Mouse (Mus musculus) MEL (cell line): Measurements from ENCODE around the gene Tnnc1.

Source experiments
- BHLHE40 ChIP-seq: IDR thresholded peaks from 2 replicates; pipeline ENCODE4 v1.6.1; 2012; ENCODE audit warnings: low read depth, mild to moderate bottlenecking, inconsistent platforms, low read length, improper control_type of control experiment, borderline replicate concordance
- CHD1 ChIP-seq: IDR thresholded peaks from 2 replicates; pipeline ENCODE4 v1.6.1; 2012; ENCODE audit warnings: low read depth, mild to moderate bottlenecking, inconsistent platforms, low read length, improper control_type of control experiment
- CTCF ChIP-seq, 3 experiments: IDR thresholded peaks in 2 of 3; conservative IDR thresholded peaks in 1 of 3; 2 replicates each; pipeline ENCODE4 v1.5.1; 2011 to 2012; ENCODE audit warnings: low read length in 3 of 3, low read depth in 2 of 3, mild to moderate bottlenecking in 2 of 3, improper control_type of control experiment in 1 of 3, inconsistent platforms in 1 of 3, mixed read lengths in 1 of 3, moderate library complexity in 1 of 3; ENCODE audit not compliant: control insufficient read depth in 1 of 3, insufficient read depth in 1 of 3, poor library complexity in 1 of 3, severe bottlenecking in 1 of 3
- ELF1 ChIP-seq: IDR thresholded peaks from 2 replicates; pipeline ENCODE4 v1.6.1; 2014; ENCODE audit warnings: low read depth, mild to moderate bottlenecking, inconsistent platforms, low read length, improper control_type of control experiment, moderate library complexity
- EP300 ChIP-seq, 2 experiments: IDR thresholded peaks; 2 replicates each; pipeline ENCODE4 v1.6.1; 2011; ENCODE audit warnings: improper control_type of control experiment in 2 of 2, low read length in 2 of 2, low read depth in 1 of 2, mild to moderate bottlenecking in 1 of 2
- ETS1 ChIP-seq: IDR thresholded peaks from 2 replicates; pipeline ENCODE4 v1.6.1; 2012; ENCODE audit warnings: low read depth, mild to moderate bottlenecking, inconsistent platforms, low read length, improper control_type of control experiment, moderate library complexity
- GATA1 ChIP-seq: IDR thresholded peaks from 2 replicates; pipeline ENCODE4 v1.6.1; 2011; ENCODE audit warnings: low read depth, low read length, improper control_type of control experiment
- JUND ChIP-seq: IDR thresholded peaks from 2 replicates; pipeline ENCODE4 v1.6.1; 2011; ENCODE audit warnings: low read depth, mild to moderate bottlenecking, improper control_type of control experiment, low read length
- MAX ChIP-seq: IDR thresholded peaks from 2 replicates; pipeline ENCODE4 v1.6.1; 2011; ENCODE audit warnings: low read length, improper control_type of control experiment
- MAZ ChIP-seq: IDR thresholded peaks from 2 replicates; pipeline ENCODE4 v1.6.1; 2012; ENCODE audit warnings: low read depth, mild to moderate bottlenecking, inconsistent platforms, low read length, improper control_type of control experiment
- POLR2A ChIP-seq, 2 experiments: IDR thresholded peaks; 2 replicates each; pipeline ENCODE4 v1.6.1; 2011 to 2012; ENCODE audit warnings: low read length in 2 of 2, mild to moderate bottlenecking in 2 of 2, control low read depth in 1 of 2, improper control_type of control experiment in 1 of 2, low read depth in 1 of 2, moderate library complexity in 1 of 2; ENCODE audit not compliant: control insufficient read depth in 1 of 2, insufficient read depth in 1 of 2, poor library complexity in 1 of 2
- UBTF ChIP-seq: IDR thresholded peaks from 2 replicates; pipeline ENCODE4 v1.6.1; 2012; ENCODE audit warnings: low read depth, mild to moderate bottlenecking, inconsistent platforms, low read length, improper control_type of control experiment, moderate library complexity, borderline replicate concordance; ENCODE audit not compliant: insufficient read depth
- USF1 ChIP-seq: IDR thresholded peaks from 2 replicates; pipeline ENCODE4 v1.6.1; 2014; ENCODE audit warnings: low read depth, mild to moderate bottlenecking, inconsistent platforms, low read length, improper control_type of control experiment, moderate library complexity
- ZNF384 ChIP-seq: IDR thresholded peaks from 2 replicates; pipeline ENCODE4 v1.6.1; 2012; ENCODE audit warnings: low read depth, mild to moderate bottlenecking, inconsistent platforms, low read length, improper control_type of control experiment

DNA sequence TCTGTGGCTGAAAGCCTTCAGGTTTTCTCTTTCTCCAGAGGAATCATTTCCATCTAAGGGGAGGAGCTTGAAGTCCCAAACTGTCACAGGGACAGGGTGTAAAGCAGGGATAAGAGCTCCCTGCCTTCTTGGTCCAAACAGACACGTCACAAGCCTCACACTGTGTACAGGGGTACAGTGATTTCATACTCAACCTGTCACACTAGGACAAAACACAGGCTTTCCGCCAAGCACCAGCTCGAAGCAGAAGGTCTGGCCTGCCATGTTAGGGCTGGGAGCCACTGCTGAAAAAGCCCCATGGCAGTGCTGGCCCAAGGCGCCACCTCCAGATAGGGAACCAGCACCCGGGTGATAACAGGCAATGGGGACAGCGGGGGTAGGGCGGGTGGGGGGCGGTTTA is 44.0 kb upstream of the Tnnc1 start:
- TF ChIP-seq JUND = no peak
- no peak for TF ChIP-seq ELF1
- no peak for TF ChIP-seq ZNF384
- no peak for TF ChIP-seq CTCF (IDR thresholded peaks at IDR 0.05 in 2 of 3, conservative IDR thresholded peaks at IDR 0.05 in 1 of 3; ENCODE audit: control insufficient read depth in 1 of 3, insufficient read depth in 1 of 3, low read depth in 2 of 3, low read length in 3 of 3, poor library complexity in 1 of 3, severe bottlenecking in 1 of 3)
- no peak for TF ChIP-seq USF1
- no peak for TF ChIP-seq ETS1
- TF ChIP-seq MAZ = no peak
- TF ChIP-seq BHLHE40 = no peak
- TF ChIP-seq MAX = no peak
- no peak for TF ChIP-seq POLR2A (IDR thresholded peaks at IDR 0.05; ENCODE audit: control insufficient read depth in 1 of 2, insufficient read depth in 1 of 2, low read depth in 1 of 2, low read length in 2 of 2, poor library complexity in 1 of 2)
- no peak for TF ChIP-seq GATA1
- TF ChIP-seq EP300 (IDR thresholded peaks at IDR 0.05; ENCODE audit: low read depth in 1 of 2, low read length in 2 of 2) = no peak
- TF ChIP-seq UBTF = no peak
- no peak for TF ChIP-seq CHD1
